Mouse (Mus musculus): ENCODE data around the gene Ndufaf1. TPM values are rescaled to one million over a fixed set of nuclear protein-coding genes. Genes with fewer than 3 reads are reported as not detected.
"Not testable (repeated sequence)": the region's sequence is repeated elsewhere in the genome, so short reads cannot be mapped to it uniquely, and the experiment has no call there.

Gene Ndufaf1
- polyA plus RNA-seq, 1 experiment from 2014 or later: 43.0 TPM

- Histone ChIP-seq H3K27me3 (replicated peaks) (no peaks in the 10 kb centered on the region), H3K9me3 (no peaks in the 10 kb centered on the region), H3K27ac (peak overlapping the region; percentile 49), H3K9ac (peak overlapping the region; percentile 79), H3K4me2 (peak overlapping the region; percentile 83), H3K4me3 (replicated peaks) (peak overlapping the region; percentile 72), H3K36me3 (no peaks in the 10 kb centered on the region), H3K4me1 (0 out of 2 replicates have a peak, but pooled peaks cover 4% of the 10 kb centered on the region)
- ATAC-seq (ENCODE audit: insufficient read depth, low FRiP score, low read depth): peak; percentile 79
- under 1% methylated on average over 39 of the region's 39 CpGs for WGBS
Observed at GRCm38 (mm10) chr2:119675215-119675784, 12.7 kb upstream of the Ndufaf1 start.

DNA sequence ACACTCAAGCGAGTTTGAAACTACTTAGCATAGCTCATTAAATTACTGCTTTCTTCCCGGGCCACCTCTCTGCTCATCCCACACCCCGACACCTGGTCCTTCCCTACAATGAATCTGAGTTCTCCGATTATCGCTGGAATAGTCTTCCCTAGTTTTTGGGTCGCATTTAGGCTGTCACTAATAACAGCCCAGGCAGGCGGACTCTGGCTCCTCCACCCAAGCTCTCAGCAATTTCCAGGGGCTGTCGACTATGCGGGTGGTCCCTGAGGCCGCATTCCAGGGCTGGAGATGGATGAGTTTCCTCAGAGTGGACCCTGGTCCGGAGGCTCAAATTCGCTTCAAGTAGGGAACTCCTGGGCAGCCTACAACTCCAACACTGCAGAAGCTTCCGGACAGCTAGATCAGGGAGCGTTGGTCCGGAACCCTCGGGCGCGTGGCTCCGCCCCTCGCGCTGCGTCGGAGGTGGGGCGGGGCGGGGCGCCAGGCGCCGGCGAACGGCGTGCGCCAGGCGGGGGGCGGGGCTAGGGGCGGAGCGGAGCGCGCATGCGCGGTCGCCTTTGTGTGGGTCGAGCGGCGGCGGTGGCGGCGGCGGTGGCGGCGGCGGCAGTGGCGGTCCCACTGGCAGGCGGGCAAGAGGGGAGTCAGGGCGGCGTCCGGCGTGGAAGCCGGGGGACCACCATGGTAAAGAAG, 12.0 kb upstream of the Ndufaf1 start, which contains the start of gene Rtf1:
Rtf1 (plus strand) TSS at position 544 of the 690 bp plus-strand sequence.
- ATAC-seq (ENCODE audit: insufficient read depth, low FRiP score, low read depth): peak; percentile 96
- WGBS: under 1% methylated on average over 58 of the region's 58 CpGs
- H3K4me1 ChIP-seq: 0 out of 2 replicates have a peak, but pooled peaks cover 4% of the 10 kb centered on the region
- H3K9me3 ChIP-seq: no peaks in the 10 kb centered on the region
- H3K36me3 ChIP-seq: no peaks in the 10 kb centered on the region
- H3K27ac ChIP-seq: peak within 1 kb of the TSS; percentile 89
- H3K4me2 ChIP-seq: peak within 1 kb of the TSS; percentile 83
- H3K9ac ChIP-seq: peak within 1 kb of the TSS; percentile 79
- H3K4me3 ChIP-seq (replicated peaks): peak within 1 kb of the TSS; percentile 72
- no peaks in the 10 kb centered on the region for H3K27me3 ChIP-seq (replicated peaks)

- no peak for ATAC-seq (ENCODE audit: insufficient read depth, low FRiP score, low read depth)
- 18% methylated on average over 7 of the region's 7 CpGs for WGBS
- H3K4me1 ChIP-seq: no peaks in the 10 kb centered on the region
- no peak overlapping the region for H3K4me3 ChIP-seq (replicated peaks)
- no peak overlapping the region for H3K4me2 ChIP-seq
- H3K36me3 ChIP-seq: no peaks in the 10 kb centered on the region
- no peak overlapping the region for H3K9ac ChIP-seq
- no peaks in the 10 kb centered on the region for H3K27me3 ChIP-seq (replicated peaks)
- H3K9me3 ChIP-seq: no peaks in the 10 kb centered on the region
- no peak overlapping the region for H3K27ac ChIP-seq
Observed at GRCm38 (mm10) chr2:119669010-119669409, 6.4 kb upstream of the Ndufaf1 start.

DNA sequence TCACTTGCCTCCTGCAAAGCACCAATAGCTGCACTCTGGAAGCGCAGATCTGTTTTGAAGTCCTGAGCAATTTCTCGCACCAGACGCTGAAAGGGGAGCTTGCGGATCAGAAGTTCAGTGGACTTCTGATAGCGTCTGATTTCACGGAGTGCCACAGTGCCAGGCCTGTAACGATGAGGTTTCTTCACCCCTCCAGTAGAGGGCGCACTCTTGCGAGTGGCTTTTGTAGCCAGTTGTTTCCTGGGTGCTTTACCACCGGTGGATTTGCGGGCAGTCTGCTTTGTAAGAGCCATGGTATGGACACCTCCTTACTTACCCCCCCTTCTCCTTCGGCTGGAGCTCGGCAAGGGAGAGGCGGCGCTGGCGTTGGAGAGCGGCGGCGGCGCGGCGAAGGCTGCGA, 3.1 kb upstream of the Ndufaf1 start:
- H3K27me3 ChIP-seq (replicated peaks); H3K9me3 ChIP-seq; H3K9ac ChIP-seq; ATAC-seq (ENCODE audit: insufficient read depth, low FRiP score, low read depth); H3K4me3 ChIP-seq (replicated peaks); H3K4me1 ChIP-seq; H3K4me2 ChIP-seq; H3K36me3 ChIP-seq; H3K27ac ChIP-seq: not testable (repeated sequence)
- WGBS: 70% methylated on average over 21 of the region's 23 CpGs

GRCm38 (mm10) chr2:119644254-119644653, 18.4 kb downstream of the Ndufaf1 start:
- H3K27ac ChIP-seq: no peak overlapping the region
- no peak overlapping the region for H3K4me3 ChIP-seq (replicated peaks)
- no peak overlapping the region for H3K4me2 ChIP-seq
- 91% methylated on average over 5 of the region's 5 CpGs for WGBS
- H3K36me3 ChIP-seq: peaks cover 62% of the 10 kb centered on the region
- no peak for ATAC-seq (ENCODE audit: insufficient read depth, low FRiP score, low read depth)
- no peak overlapping the region for H3K9ac ChIP-seq
- H3K4me1 ChIP-seq: no peaks in the 10 kb centered on the region
- no peaks in the 10 kb centered on the region for H3K27me3 ChIP-seq (replicated peaks)
- H3K9me3 ChIP-seq: no peaks in the 10 kb centered on the region

- no peaks in the 10 kb centered on the region for H3K4me1 ChIP-seq
- no peak overlapping the region for H3K9ac ChIP-seq
- WGBS: 91% methylated on average over 5 of the region's 5 CpGs
- no peak overlapping the region for H3K4me3 ChIP-seq (replicated peaks)
- H3K27me3 ChIP-seq (replicated peaks): no peaks in the 10 kb centered on the region
- peaks cover 69% of the 10 kb centered on the region for H3K36me3 ChIP-seq
- no peak for ATAC-seq (ENCODE audit: insufficient read depth, low FRiP score, low read depth)
- H3K9me3 ChIP-seq: no peaks in the 10 kb centered on the region
- H3K4me2 ChIP-seq: no peak overlapping the region
- no peak overlapping the region for H3K27ac ChIP-seq
Observed at GRCm38 (mm10) chr2:119641214-119641912, 21.3 kb downstream of the Ndufaf1 start.

- no peak overlapping the region for H3K4me2 ChIP-seq
- no peak for ATAC-seq (ENCODE audit: insufficient read depth, low FRiP score, low read depth)
- no peaks in the 10 kb centered on the region for H3K27me3 ChIP-seq (replicated peaks)
- H3K4me1 ChIP-seq: no peaks in the 10 kb centered on the region
- no peaks in the 10 kb centered on the region for H3K9me3 ChIP-seq
- H3K4me3 ChIP-seq (replicated peaks): no peak overlapping the region
- H3K9ac ChIP-seq: no peak overlapping the region
- 89% methylated on average over 1 of the region's 1 CpGs for WGBS
- H3K27ac ChIP-seq: no peak overlapping the region
- H3K36me3 ChIP-seq: peaks cover 67% of the 10 kb centered on the region
Observed at GRCm38 (mm10) chr2:119636781-119637180, 25.8 kb downstream of the Ndufaf1 start.

DNA sequence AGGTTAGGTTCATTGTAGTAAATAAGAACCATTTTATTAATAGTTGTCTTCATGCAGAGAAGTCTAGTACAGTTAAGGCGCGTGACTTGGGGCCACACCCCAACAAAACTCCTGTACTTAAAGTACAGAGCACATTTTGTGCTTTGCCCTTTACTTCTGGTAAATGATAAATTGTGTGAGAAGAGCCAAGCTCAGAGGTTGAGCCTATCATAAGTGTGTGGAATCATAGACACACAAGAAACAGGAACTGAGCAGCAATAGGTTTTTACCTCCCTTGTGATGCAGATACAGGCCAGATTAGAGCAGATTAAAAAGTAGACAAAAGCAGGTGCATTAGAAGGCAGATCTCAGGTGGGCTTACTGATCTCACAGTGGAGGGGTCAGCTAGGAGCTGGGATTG, 41.3 kb downstream of the Ndufaf1 start:
- Histone ChIP-seq H3K36me3 (no peaks in the 10 kb centered on the region; the same call in 1 of the 2 replicates), H3K4me2 (peak overlapping the region; percentile 21; the same call in 1 of the 2 replicates), H3K9ac (no peak overlapping the region), H3K4me3 (replicated peaks) (no peak overlapping the region), H3K9me3 (no peaks in the 10 kb centered on the region), H3K27me3 (replicated peaks) (no peaks in the 10 kb centered on the region), H3K4me1 (0 out of 2 replicates have a peak, but pooled peaks cover 7% of the 10 kb centered on the region), H3K27ac (no peak overlapping the region)
- 90% methylated on average over 2 of the region's 2 CpGs for WGBS
- no peak for ATAC-seq (ENCODE audit: insufficient read depth, low FRiP score, low read depth)

GRCm38 (mm10) chr2:119619002-119619401, 43.6 kb downstream of the Ndufaf1 start:
- H3K9me3 ChIP-seq; ATAC-seq (ENCODE audit: insufficient read depth, low FRiP score, low read depth); H3K4me1 ChIP-seq; H3K36me3 ChIP-seq; H3K27me3 ChIP-seq (replicated peaks): not testable (repeated sequence)
- Histone ChIP-seq H3K27ac (peak overlapping the region; percentile 59), H3K9ac (peak overlapping the region; percentile 39; the same call in 1 of the 2 replicates), H3K4me2 (peak overlapping the region; percentile 82), H3K4me3 (replicated peaks) (peak overlapping the region; percentile 90)
- 8% methylated on average over 6 of the region's 6 CpGs for WGBS

DNA sequence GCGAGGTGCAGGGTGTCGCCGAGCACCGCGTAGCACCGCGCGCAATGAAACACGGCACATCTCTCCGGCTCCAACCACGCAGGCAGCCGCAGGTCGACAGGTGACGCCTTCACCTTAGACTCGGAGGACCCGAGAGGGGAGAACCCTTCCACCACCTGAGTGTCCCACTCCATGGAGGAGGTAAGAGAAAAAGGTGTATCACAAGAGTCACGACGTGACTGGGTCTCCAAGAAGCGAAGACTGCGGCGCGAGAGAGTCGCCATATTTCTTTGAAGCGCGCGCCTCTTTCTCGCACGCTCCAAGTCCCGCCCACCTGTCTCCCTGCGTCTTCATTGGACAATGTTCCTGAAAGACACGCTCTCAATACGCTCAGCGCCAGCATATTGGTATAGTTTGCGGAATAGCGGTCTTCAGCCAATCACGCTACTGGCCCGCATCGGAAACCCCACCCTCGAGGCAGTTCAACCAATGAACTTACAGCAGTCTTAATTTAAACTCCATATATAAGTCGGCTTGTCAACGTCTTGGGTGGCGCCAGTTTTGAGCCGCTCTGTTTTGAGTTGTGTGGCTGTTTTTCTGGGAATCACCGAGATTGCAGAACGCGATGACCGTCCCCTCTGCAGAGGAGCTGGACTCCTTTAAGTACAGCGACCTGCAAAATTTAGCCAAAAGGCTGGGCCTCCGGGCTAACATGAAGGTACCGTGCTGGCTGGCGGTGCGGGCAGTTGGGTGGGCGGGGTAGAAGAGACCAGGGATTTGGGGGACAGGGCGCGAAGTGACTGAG, 44.2 kb downstream of the Ndufaf1 start, which contains the start of the genes Nusap1 and Oip5:
Nusap1 (plus strand) TSS at position 100 of the 784 bp plus-strand sequence.
Oip5 (minus strand) TSS at position 271 of the 784 bp plus-strand sequence.
- H3K27me3 ChIP-seq (replicated peaks): no peaks in the 10 kb centered on the region
- H3K4me3 ChIP-seq (replicated peaks): peak within 1 kb of the TSS; percentile 90
- H3K4me2 ChIP-seq: peak within 1 kb of the TSS; percentile 82
- 0 out of 2 replicates have a peak, but pooled peaks cover 7% of the 10 kb centered on the region for H3K4me1 ChIP-seq
- H3K36me3 ChIP-seq: no peaks in the 10 kb centered on the region
- no peaks in the 10 kb centered on the region for H3K9me3 ChIP-seq
- WGBS: 0% methylated on average over 55 of the region's 55 CpGs
- peak; percentile 100 for ATAC-seq (ENCODE audit: insufficient read depth, low FRiP score, low read depth)
- H3K27ac ChIP-seq: peak within 1 kb of the TSS; percentile 59
- H3K9ac ChIP-seq: peak within 1 kb of the TSS; percentile 45; the same call in 1 of the 2 replicates

DNA sequence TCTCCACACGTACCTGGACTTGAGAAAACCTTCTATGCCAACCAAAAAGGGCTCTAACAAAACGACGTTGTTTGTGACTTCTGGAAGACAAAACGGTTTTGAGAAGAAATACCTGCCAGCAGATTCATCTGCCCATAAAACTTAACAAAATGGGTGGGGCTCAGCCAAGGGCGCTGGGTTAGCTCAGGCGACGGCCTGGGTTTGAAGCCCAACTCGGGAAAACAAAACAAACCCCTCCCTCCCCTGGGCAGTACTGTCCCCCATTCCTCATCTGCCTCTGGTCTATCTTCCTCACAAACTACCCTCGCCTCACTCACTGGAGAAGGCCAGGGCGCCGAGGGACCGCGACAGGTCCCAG, 44.8 kb downstream of the Ndufaf1 start:
- H3K27ac ChIP-seq: peak overlapping the region; percentile 46
- peak overlapping the region; percentile 82 for H3K4me2 ChIP-seq
- H3K4me3 ChIP-seq (replicated peaks): peak overlapping the region; percentile 90
- WGBS: under 1% methylated on average over 13 of the region's 13 CpGs
- no peaks in the 10 kb centered on the region for H3K36me3 ChIP-seq
- no peaks in the 10 kb centered on the region for H3K27me3 ChIP-seq (replicated peaks)
- H3K9ac ChIP-seq: peak overlapping the region; percentile 45; the same call in 1 of the 2 replicates
- no peaks in the 10 kb centered on the region for H3K9me3 ChIP-seq
- peak; percentile 57 for ATAC-seq (ENCODE audit: insufficient read depth, low FRiP score, low read depth)
- H3K4me1 ChIP-seq: 0 out of 2 replicates have a peak, but pooled peaks cover 7% of the 10 kb centered on the region

Data from stomach, embryonic 15.5 days (tissue).